Mouse (Mus musculus) embryonic facial prominence, embryonic 12.5 days (tissue): ENCODE measurements around the gene Slc31a2. TPM values are rescaled to one million over a fixed set of nuclear protein-coding genes. Genes with fewer than 3 reads are reported as not detected.

ENCODE experiments used
- ATAC-seq: fragments of 200-750 bp; cut with Nextera tagmentation; 2 replicates; pipeline ENCODE4 v1.8.0; 2017; ENCODE audit not compliant: insufficient number of reproducible peaks, insufficient read depth, low FRiP score, low TSS enrichment
- H3K27ac ChIP-seq: fragments of 300-500 bp; sonication (generic); 2 replicates; pipeline ENCODE4 v1.5.1; 2016; ENCODE audit warnings: mild to moderate bottlenecking
- H3K27me3 ChIP-seq: fragments of 300-500 bp; sonication (generic); 2 replicates; pipeline ENCODE4 v1.6.1; 2016; ENCODE audit warnings: mild to moderate bottlenecking, moderate library complexity
- H3K36me3 ChIP-seq: fragments of 300-500 bp; sonication (generic); 2 replicates; pipeline ENCODE4 v1.6.1; 2016; ENCODE audit warnings: mild to moderate bottlenecking
- H3K4me1 ChIP-seq: fragments of 300-500 bp; sonication (generic); 2 replicates; pipeline ENCODE4 v1.6.1; 2016
- H3K4me2 ChIP-seq: fragments of 300-500 bp; sonication (generic); replicated peaks from 2 replicates; pipeline ENCODE4 v1.6.1; 2016; ENCODE audit warnings: mild to moderate bottlenecking, moderate library complexity
- H3K4me3 ChIP-seq: fragments of 300-500 bp; sonication (generic); 2 replicates; pipeline ENCODE4 v1.5.1; 2016; ENCODE audit warnings: mild to moderate bottlenecking
- H3K9ac ChIP-seq: fragments of 300-500 bp; sonication (generic); 2 replicates; pipeline ENCODE4 v1.6.1; 2016; ENCODE audit warnings: mild to moderate bottlenecking, moderate library complexity
- H3K9me3 ChIP-seq: fragments of 300-500 bp; sonication (generic); 2 replicates; pipeline ENCODE4 v1.6.1; 2016; ENCODE audit warnings: mild to moderate bottlenecking, moderate library complexity
- WGBS: fragments of 180-500 bp; shearing (Covaris S2); methylation state at CpG from one replicate; pipeline ENCODE4 v1.1.7; 2016; 5-methylcytosine and 5-hydroxymethylcytosine counted together
- polyA plus RNA-seq: library from polyadenylated mRNA; unstranded; fragments of >200 nt; fragmentation: Nextera tagmentation; extraction: Ambion mirVana; gene quantifications from 2 replicates; pipeline ENCODE4 v1.2.1, GENCODE M21; 2016

The Slc31a2 gene
- polyA plus RNA-seq, 1 experiment from 2014 or later: 15.4 TPM

DNA sequence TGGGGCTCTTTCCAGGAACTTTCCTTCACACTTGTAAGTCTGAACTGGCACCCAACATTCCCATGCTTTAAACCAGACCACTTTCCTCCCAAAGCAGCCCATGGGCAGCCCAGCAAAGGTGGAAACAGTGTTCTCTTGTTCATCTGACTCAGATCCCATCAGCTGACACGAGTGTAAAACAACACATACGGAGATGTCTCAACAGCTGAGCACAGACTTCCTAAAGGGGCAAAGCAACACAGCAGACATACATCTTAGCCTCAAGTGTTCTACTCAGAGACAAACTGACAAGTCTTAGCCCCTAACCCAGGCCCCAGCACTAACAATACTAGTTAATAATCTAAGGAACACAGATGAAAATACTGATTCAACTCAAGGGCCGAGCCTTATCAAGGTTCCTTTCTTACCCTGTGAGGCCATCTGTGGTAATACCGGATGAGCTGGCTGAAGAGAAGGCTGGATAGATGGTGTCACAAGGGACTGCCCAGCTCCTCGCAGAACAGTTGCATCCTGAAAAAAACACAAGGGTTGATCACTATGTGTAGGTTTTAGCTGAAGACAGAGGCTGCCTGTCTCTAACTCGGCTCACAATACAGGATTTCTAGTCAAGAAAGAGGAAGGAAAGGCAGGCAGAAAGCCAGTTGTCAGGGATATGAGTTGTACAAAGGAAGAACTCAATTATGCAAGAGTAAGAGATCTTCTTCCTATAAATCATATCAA is 66.7 kb downstream of the Slc31a2 start:
- 86% methylated on average over 6 of the region's 6 CpGs for WGBS
- Histone ChIP-seq H3K4me3 (no peak overlapping the region), H3K27me3 (no peaks in the 10 kb centered on the region), H3K9me3 (no peaks in the 10 kb centered on the region), H3K4me1 (no peaks in the 10 kb centered on the region), H3K27ac (no peak overlapping the region), H3K4me2 (no peak overlapping the region), H3K9ac (no peak overlapping the region), H3K36me3 (peaks cover 32% of the 10 kb centered on the region)
- no peak for ATAC-seq

DNA sequence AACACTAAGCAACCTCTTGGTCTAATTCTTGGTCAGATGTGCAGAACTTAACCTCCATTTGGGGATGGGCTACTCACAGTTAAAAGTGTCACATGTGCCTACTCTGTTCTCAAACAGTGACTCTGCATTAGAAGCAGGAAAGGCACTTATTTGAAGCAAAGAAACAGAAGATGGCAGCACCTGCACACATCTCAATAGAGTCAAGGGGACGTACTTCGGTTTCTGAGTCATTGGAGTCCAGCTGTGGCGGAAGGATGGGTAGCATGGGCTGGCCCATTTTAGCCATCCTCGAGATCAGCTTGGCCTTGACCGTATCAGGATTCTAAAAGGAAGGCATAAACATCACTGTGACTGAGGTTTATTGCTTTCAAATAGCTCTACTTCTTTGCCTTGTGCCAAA is 69.6 kb downstream of the Slc31a2 start:
- Histone ChIP-seq H3K4me3 (no peak overlapping the region), H3K4me1 (no peaks in the 10 kb centered on the region), H3K27me3 (no peaks in the 10 kb centered on the region), H3K9ac (no peak overlapping the region), H3K36me3 (peaks cover 30% of the 10 kb centered on the region), H3K27ac (no peak overlapping the region), H3K4me2 (no peak overlapping the region), H3K9me3 (no peaks in the 10 kb centered on the region)
- WGBS: 87% methylated on average over 5 of the region's 5 CpGs
- ATAC-seq: no peak

DNA sequence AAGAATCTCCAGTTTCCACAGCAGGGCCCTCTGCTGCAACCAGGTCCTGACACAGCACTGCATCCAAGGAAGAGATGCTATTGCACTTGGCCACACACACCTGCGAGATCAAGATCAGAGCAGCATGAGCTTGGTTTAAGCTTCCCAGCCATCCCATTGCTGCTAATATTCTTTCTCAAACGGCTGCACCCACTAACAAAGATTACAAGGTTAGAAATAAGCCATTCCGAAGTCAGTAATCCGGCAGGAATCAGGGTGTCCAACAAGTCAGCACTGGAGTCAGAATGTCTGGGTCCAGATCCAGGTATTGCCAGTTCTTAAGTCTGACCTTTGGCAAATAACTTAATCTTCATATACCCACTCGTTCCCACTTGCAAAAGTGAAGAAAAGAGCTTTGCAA is 76.2 kb downstream of the Slc31a2 start:
- Histone ChIP-seq H3K27me3 (no peaks in the 10 kb centered on the region), H3K9me3 (no peaks in the 10 kb centered on the region), H3K27ac (no peak overlapping the region), H3K9ac (no peak overlapping the region), H3K4me3 (no peak overlapping the region), H3K36me3 (peaks cover 15% of the 10 kb centered on the region), H3K4me1 (no peaks in the 10 kb centered on the region), H3K4me2 (no peak overlapping the region)
- ATAC-seq: no peak
- 86% methylated on average over 5 of the region's 5 CpGs for WGBS

DNA sequence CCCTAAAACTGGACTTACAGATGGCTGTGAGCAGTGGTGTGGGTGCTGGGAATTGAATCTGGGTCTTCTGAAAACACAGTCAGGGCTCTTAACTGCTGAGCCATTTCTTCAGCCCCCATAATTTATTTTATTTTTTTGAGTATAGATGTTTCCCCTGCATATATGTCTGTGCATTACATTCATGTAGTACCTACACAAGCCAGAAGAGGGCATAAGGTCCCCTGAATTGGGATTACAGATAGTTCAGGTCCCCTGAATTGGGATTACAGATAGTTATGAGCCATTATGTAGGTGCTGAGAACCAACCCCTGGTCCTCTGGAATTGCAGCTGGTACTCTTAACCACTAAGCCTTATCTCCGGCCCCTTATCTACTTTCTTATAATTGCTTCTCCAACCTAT is 81.6 kb downstream of the Slc31a2 start:
- ATAC-seq: no peak
- Histone ChIP-seq H3K9ac (no peak overlapping the region), H3K4me2 (no peak overlapping the region), H3K36me3 (peaks cover 16% of the 10 kb centered on the region), H3K9me3 (no peaks in the 10 kb centered on the region), H3K4me1 (no peaks in the 10 kb centered on the region), H3K4me3 (no peak overlapping the region), H3K27me3 (no peaks in the 10 kb centered on the region), H3K27ac (no peak overlapping the region)
- WGBS: 91% methylated on average over 1 of the region's 1 CpGs

DNA sequence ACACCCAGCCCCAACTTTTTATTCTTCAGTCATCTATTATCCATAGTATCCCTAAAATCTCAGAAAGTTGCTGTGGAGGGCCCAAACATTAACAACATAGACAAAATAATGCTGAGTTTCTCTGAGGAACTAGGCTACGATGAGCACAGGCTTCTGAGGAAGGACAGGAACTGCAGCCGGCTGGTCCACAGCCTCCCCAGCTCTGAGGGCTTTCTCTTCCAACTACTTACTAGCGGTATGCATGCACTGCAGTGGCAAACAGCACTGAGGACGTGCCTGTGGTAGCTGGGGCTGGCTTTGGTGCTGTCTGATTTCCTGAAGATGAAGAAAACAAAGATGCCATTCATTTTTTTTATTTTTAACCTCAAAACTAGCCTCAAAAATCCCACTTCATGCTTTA is 83.5 kb downstream of the Slc31a2 start:
- ATAC-seq: no peak
- 84% methylated on average over 4 of the region's 4 CpGs for WGBS
- H3K4me2 ChIP-seq: no peak overlapping the region
- no peaks in the 10 kb centered on the region for H3K4me1 ChIP-seq
- H3K9ac ChIP-seq: no peak overlapping the region
- H3K36me3 ChIP-seq: peaks cover 16% of the 10 kb centered on the region
- no peaks in the 10 kb centered on the region for H3K27me3 ChIP-seq
- H3K9me3 ChIP-seq: no peaks in the 10 kb centered on the region
- no peak overlapping the region for H3K4me3 ChIP-seq
- H3K27ac ChIP-seq: no peak overlapping the region

DNA sequence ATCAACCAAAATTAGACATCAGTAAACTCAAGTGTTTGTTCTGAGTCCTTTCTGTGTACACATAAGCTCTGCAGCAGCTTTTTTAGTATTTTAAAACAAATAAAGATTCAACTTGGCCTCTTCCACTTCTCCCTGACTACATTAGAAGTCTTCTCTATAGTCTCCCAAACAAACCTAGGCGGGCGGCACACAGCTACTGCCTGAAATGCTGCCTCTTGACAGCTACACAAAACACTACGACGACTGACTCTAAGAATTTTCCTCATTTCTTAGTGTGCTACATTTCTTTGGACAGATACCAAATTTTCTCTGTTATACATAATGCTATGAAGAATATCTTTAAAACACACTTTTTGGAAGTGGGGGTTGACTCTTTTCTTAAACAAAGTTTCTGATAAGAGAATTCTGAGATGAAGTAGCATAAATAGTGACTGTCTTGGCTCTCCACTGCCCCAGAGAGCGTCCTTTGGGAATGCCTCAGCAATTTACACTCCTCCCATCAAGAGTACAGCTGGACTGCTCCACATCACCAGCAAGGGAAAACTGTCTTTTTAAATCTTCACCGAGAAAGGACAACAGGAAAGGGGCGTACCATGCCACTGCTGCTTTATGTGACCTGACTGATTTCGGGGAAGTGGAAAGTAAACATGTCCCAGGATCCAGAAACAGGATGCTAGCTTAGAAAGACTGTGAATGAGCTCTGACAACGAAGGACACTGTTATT is 85.4 kb downstream of the Slc31a2 start:
- Histone ChIP-seq H3K4me2 (no peak overlapping the region), H3K27ac (no peak overlapping the region), H3K9me3 (no peaks in the 10 kb centered on the region), H3K9ac (no peak overlapping the region), H3K4me3 (no peak overlapping the region), H3K27me3 (no peaks in the 10 kb centered on the region), H3K36me3 (peaks cover 16% of the 10 kb centered on the region), H3K4me1 (no peaks in the 10 kb centered on the region)
- no peak for ATAC-seq
- WGBS: 78% methylated on average over 9 of the region's 9 CpGs

Other genes starting within 250 kb of the Slc31a2 start
- not detected in 2 replicates for gene Mup20, start 208.4 kb upstream of the Slc31a2 start, polyA plus RNA-seq
- gene Mup3, start 175.2 kb upstream of the Slc31a2 start, polyA plus RNA-seq: not detected in 2 replicates
- not detected in 2 replicates for gene Mup21, start 111.7 kb upstream of the Slc31a2 start, polyA plus RNA-seq
- 15.2 and 18.1 TPM in 2 replicates for gene Zfp37, start 31.5 kb upstream of the Slc31a2 start, polyA plus RNA-seq
- gene Fkbp15, start 98.0 kb downstream of the Slc31a2 start, polyA plus RNA-seq: 23.2 and 25.0 TPM in 2 replicates
- 44.1 and 44.8 TPM in 2 replicates for gene Slc31a1, start 98.2 kb downstream of the Slc31a2 start, polyA plus RNA-seq
- 203 and 210 TPM in 2 replicates for gene Cdc26, start 146.1 kb downstream of the Slc31a2 start, polyA plus RNA-seq
- gene Prpf4, start 146.2 kb downstream of the Slc31a2 start, polyA plus RNA-seq: 27.3 and 30.1 TPM in 2 replicates
- gene Rnf183, start 172.7 kb downstream of the Slc31a2 start, polyA plus RNA-seq: not detected in 2 replicates
- gene Wdr31, start 208.3 kb downstream of the Slc31a2 start, polyA plus RNA-seq: 8.8 TPM in 2 replicates
- 2.9 and 3.3 TPM in 2 replicates for gene Bspry, start 217.5 kb downstream of the Slc31a2 start, polyA plus RNA-seq
- 11.1 and 14.2 TPM in 2 replicates for gene Hdhd3, start 240.9 kb downstream of the Slc31a2 start, polyA plus RNA-seq